Mouse (Mus musculus) kidney, embryonic 14.5 days (tissue): ENCODE measurements around the gene Cda. TPM values are rescaled to one million over a fixed set of nuclear protein-coding genes. Genes with fewer than 3 reads are reported as not detected.
A peak's percentile ranks its signal among the peaks of the same experiment; 100 is the strongest.

ENCODE experiments used
- ATAC-seq: fragments of 200-750 bp; cut with Nextera tagmentation; 2 replicates; pipeline ENCODE4 v1.8.0; 2017; ENCODE audit warnings: moderate number of reproducible peaks, mild to moderate bottlenecking, moderate TSS enrichment, moderate library complexity; ENCODE audit not compliant: low FRiP score, low TSS enrichment
- H3K27ac ChIP-seq: fragments of 300-500 bp; sonication (generic); 2 replicates; pipeline ENCODE4 v1.5.1; 2014; ENCODE audit warnings: low read depth, mild to moderate bottlenecking, low read length, moderate library complexity, mixed read lengths
- H3K27me3 ChIP-seq: fragments of 300-500 bp; sonication (generic); 2 replicates; pipeline ENCODE4 v1.6.1; 2014; ENCODE audit warnings: mild to moderate bottlenecking, low read length; ENCODE audit not compliant: control insufficient read depth, insufficient read depth
- H3K36me3 ChIP-seq: fragments of 300-500 bp; sonication (generic); 2 replicates; pipeline ENCODE4 v1.6.1; 2014; ENCODE audit warnings: low read length, mixed read lengths; ENCODE audit not compliant: control insufficient read depth, insufficient read depth
- H3K4me1 ChIP-seq: fragments of 300-500 bp; sonication (generic); 2 replicates; pipeline ENCODE4 v1.6.1; 2014; ENCODE audit warnings: low read length, mixed read lengths; ENCODE audit not compliant: control insufficient read depth, insufficient read depth
- H3K4me2 ChIP-seq: fragments of 300-500 bp; sonication (generic); replicated peaks from 2 replicates; pipeline ENCODE4 v1.6.1; 2014; ENCODE audit warnings: low read depth, mild to moderate bottlenecking, low read length
- H3K4me3 ChIP-seq: fragments of 300-500 bp; sonication (generic); 2 replicates; pipeline ENCODE4 v1.5.1; 2014; ENCODE audit warnings: mild to moderate bottlenecking, low read length
- H3K9ac ChIP-seq: fragments of 300-500 bp; sonication (generic); 2 replicates; pipeline ENCODE4 v1.6.1; 2014; ENCODE audit warnings: low read depth, mild to moderate bottlenecking, low read length, moderate library complexity
- H3K9me3 ChIP-seq: fragments of 300-500 bp; sonication (generic); 2 replicates; pipeline ENCODE4 v1.6.1; 2016; ENCODE audit warnings: low read length; ENCODE audit not compliant: control insufficient read depth
- WGBS: fragments of 180-500 bp; shearing (Covaris S2); extraction: QIAGEN DNeasy Blood & Tissue Kit; methylation state at CpG from one replicate; pipeline ENCODE4 v1.1.7; 2014; 5-methylcytosine and 5-hydroxymethylcytosine counted together
- microRNA-seq: library from miRNA; unstranded; fragments of <30 nt; microRNA quantifications from one replicate; pipeline ENCODE4, GENCODE M21; 2016
- polyA plus RNA-seq: library from polyadenylated mRNA; unstranded; fragments of >200 nt; fragmentation: Nextera tagmentation; extraction: Ambion mirVana; gene quantifications from 2 replicates; pipeline ENCODE4 v1.2.1, GENCODE M21; 2014

The Cda gene
- polyA plus RNA-seq, 1 experiment from 2014 or later, result 21.7 TPM

GRCm38 (mm10) chr4:138301271-138301780, 66.5 kb downstream of the Cda start:
- Histone ChIP-seq H3K36me3 (no peaks in the 10 kb centered on the region), H3K4me2 (no peak overlapping the region), H3K27ac (no peak overlapping the region), H3K27me3 (no peaks in the 10 kb centered on the region), H3K9me3 (no peaks in the 10 kb centered on the region), H3K4me1 (peaks cover 21% of the 10 kb centered on the region), H3K4me3 (no peak overlapping the region), H3K9ac (no peak overlapping the region)
- no peak for ATAC-seq
- 86% methylated on average over 10 of the region's 10 CpGs for WGBS

GRCm38 (mm10) chr4:138293949-138294550, 73.7 kb downstream of the Cda start:
- Histone ChIP-seq H3K9me3 (no peaks in the 10 kb centered on the region), H3K4me2 (no peak overlapping the region), H3K27ac (no peak overlapping the region), H3K36me3 (no peaks in the 10 kb centered on the region), H3K4me3 (no peak overlapping the region), H3K4me1 (no peaks in the 10 kb centered on the region), H3K27me3 (no peaks in the 10 kb centered on the region), H3K9ac (no peak overlapping the region)
- no peak for ATAC-seq
- 81% methylated on average over 11 of the region's 14 CpGs for WGBS

GRCm38 (mm10) chr4:138293261-138293948, 74.4 kb downstream of the Cda start:
- WGBS, result 76% methylated on average over 18 of the region's 18 CpGs
- Histone ChIP-seq H3K4me2 (no peak overlapping the region), H3K4me1 (no peaks in the 10 kb centered on the region), H3K9ac (no peak overlapping the region), H3K27me3 (no peaks in the 10 kb centered on the region), H3K27ac (no peak overlapping the region), H3K9me3 (no peaks in the 10 kb centered on the region), H3K4me3 (no peak overlapping the region), H3K36me3 (no peaks in the 10 kb centered on the region)
- ATAC-seq, result no peak

- H3K27me3 ChIP-seq, result no peaks in the 10 kb centered on the region
- H3K27ac ChIP-seq, result 0 out of 2 replicates have a peak overlapping the region, but pooled peaks have one; percentile 18
- no peak for ATAC-seq
- no peak overlapping the region for H3K9ac ChIP-seq
- H3K9me3 ChIP-seq, result no peaks in the 10 kb centered on the region
- H3K4me3 ChIP-seq, result no peak overlapping the region
- H3K4me1 ChIP-seq, result no peaks in the 10 kb centered on the region
- H3K4me2 ChIP-seq, result no peak overlapping the region
- no peaks in the 10 kb centered on the region for H3K36me3 ChIP-seq
- 85% methylated on average over 13 of the region's 13 CpGs for WGBS
Observed at GRCm38 (mm10) chr4:138292028-138292427, 75.8 kb downstream of the Cda start.

- Histone ChIP-seq H3K27ac (no peak overlapping the region), H3K36me3 (no peaks in the 10 kb centered on the region), H3K4me3 (no peak overlapping the region), H3K9ac (no peak overlapping the region), H3K9me3 (no peaks in the 10 kb centered on the region), H3K27me3 (no peaks in the 10 kb centered on the region), H3K4me2 (no peak overlapping the region), H3K4me1 (no peaks in the 10 kb centered on the region)
- 88% methylated on average over 7 of the region's 7 CpGs for WGBS
- ATAC-seq, result no peak
Observed at GRCm38 (mm10) chr4:138288691-138289090, 79.1 kb downstream of the Cda start.

Small RNA genes lying within 50 kb of the gene (microRNA-seq; reads per million reads assigned to microRNA genes)
- gene Gm27646, result not detected
- 2.3 reads per million, percentile 6 among the genes with 10 or more reads in this experiment for gene Mir7019

Other genes starting within 250 kb of the Cda start
- gene Hp1bp3, start 151.7 kb downstream of the Cda start, polyA plus RNA-seq, result 124 and 176 TPM in 2 replicates
- 0.47 and 0.60 TPM in 2 replicates for gene Sh2d5, start 117.6 kb downstream of the Cda start, polyA plus RNA-seq
- 0.81 and 0.99 TPM in 2 replicates for gene Kif17, start 117.6 kb downstream of the Cda start, polyA plus RNA-seq
- 299 and 332 TPM in 2 replicates for gene Ddost, start 63.3 kb downstream of the Cda start, polyA plus RNA-seq
- 25.7 and 27.1 TPM in 2 replicates for gene Pink1, start 41.7 kb downstream of the Cda start, polyA plus RNA-seq
- gene Fam43b, start 28.5 kb upstream of the Cda start, polyA plus RNA-seq, result not detected in 2 replicates
- gene Mul1, start 66.7 kb upstream of the Cda start, polyA plus RNA-seq, result 16.7 and 16.9 TPM in 2 replicates
- 7.4 and 10.1 TPM in 2 replicates for gene Camk2n1, start 86.3 kb upstream of the Cda start, polyA plus RNA-seq